Mouse (Mus musculus) brain, embryonic 14.5 days (tissue): Measurements from ENCODE around the gene Csad.

Experiments
- CTCF ChIP-seq: fragments of 200-500 bp; IDR thresholded peaks from 2 replicates; pipeline ENCODE4 v1.5.1; 2012; ENCODE audit warnings: inconsistent platforms, mild to moderate bottlenecking, moderate library complexity, borderline replicate concordance; ENCODE audit not compliant: insufficient read depth, insufficient read length; ENCODE audit errors: extremely low read depth
- POLR2A ChIP-seq: fragments of 200-500 bp; IDR thresholded peaks from 2 replicates; pipeline ENCODE4 v1.6.1; 2012; ENCODE audit warnings: mild to moderate bottlenecking, inconsistent platforms, borderline replicate concordance; ENCODE audit not compliant: poor library complexity, insufficient read depth, insufficient read length, severe bottlenecking; ENCODE audit errors: extremely low read depth

- no peak for TF ChIP-seq CTCF
- TF ChIP-seq POLR2A = no peak
Measured at GRCm38 (mm10) chr15:102245461-102245881, 40.9 kb upstream of the Csad start.
